Mouse (Mus musculus): ENCODE measurements around the gene Nabp2. TPM values are rescaled to one million over a fixed set of nuclear protein-coding genes. Genes with fewer than 3 reads are reported as not detected.

The Nabp2 gene
- 32.3 and 34.1 TPM in 2 replicates for polyA plus RNA-seq (2012)

- Histone ChIP-seq H3K36me3 (ENCODE audit: control insufficient read depth) (peaks cover 28% of the 10 kb centered on the region), H3K4me3 (replicated peaks) (peak within 1 kb of the TSS; percentile 91), H3K4me1 (ENCODE audit: control insufficient read depth) (peaks cover 60% of the 10 kb centered on the region), H3K9me3 (ENCODE audit: control insufficient read depth, low read length) (no peaks in the 10 kb centered on the region), H3K27me3 (ENCODE audit: control insufficient read depth) (no peaks in the 10 kb centered on the region)
- TF ChIP-seq GATA1 (IDR thresholded peaks at IDR 0.05; ENCODE audit: low read length) (no peak), TAL1 (IDR thresholded peaks at IDR 0.05; ENCODE audit: low read length) (no peak)
Measured at GRCm38 (mm10) chr10:128411211-128412054, at the start of gene Nabp2, which contains the start of gene Rnf41. Gene Nabp2, minus strand, starts transcription at chr10:128411492. Gene Rnf41, plus strand, starts transcription at chr10:128411657.

GRCm38 (mm10) chr10:128460270-128460630 is 49.0 kb upstream of the Nabp2 start:
- no peaks in the 10 kb centered on the region for H3K27me3 ChIP-seq (ENCODE audit: control insufficient read depth)
- H3K4me1 ChIP-seq (ENCODE audit: control insufficient read depth): peaks cover 42% of the 10 kb centered on the region
- H3K36me3 ChIP-seq (ENCODE audit: control insufficient read depth): peaks cover 51% of the 10 kb centered on the region
- H3K4me3 ChIP-seq (replicated peaks): peak overlapping the region; percentile 89
- H3K9me3 ChIP-seq (ENCODE audit: control insufficient read depth, low read length): no peaks in the 10 kb centered on the region
- no peak for TF ChIP-seq TAL1 (IDR thresholded peaks at IDR 0.05; ENCODE audit: low read length)
- TF ChIP-seq GATA1 (IDR thresholded peaks at IDR 0.05; ENCODE audit: low read length): no peak

- Histone ChIP-seq H3K36me3 (ENCODE audit: control insufficient read depth) (peaks cover 45% of the 10 kb centered on the region), H3K27me3 (ENCODE audit: control insufficient read depth) (no peaks in the 10 kb centered on the region), H3K4me3 (replicated peaks) (peak overlapping the region; percentile 89), H3K4me1 (ENCODE audit: control insufficient read depth) (peaks cover 48% of the 10 kb centered on the region), H3K9me3 (ENCODE audit: control insufficient read depth, low read length) (no peaks in the 10 kb centered on the region)
- TF ChIP-seq GATA1 (IDR thresholded peaks at IDR 0.05; ENCODE audit: low read length): no peak
- no peak for TF ChIP-seq TAL1 (IDR thresholded peaks at IDR 0.05; ENCODE audit: low read length)
Measured at GRCm38 (mm10) chr10:128459409-128460269, 48.3 kb upstream of the Nabp2 start.

- TF ChIP-seq GATA1 (IDR thresholded peaks at IDR 0.05; ENCODE audit: low read length) (no peak), TAL1 (IDR thresholded peaks at IDR 0.05; ENCODE audit: low read length) (no peak)
- Histone ChIP-seq H3K4me1 (ENCODE audit: control insufficient read depth) (peaks cover 48% of the 10 kb centered on the region), H3K9me3 (ENCODE audit: control insufficient read depth, low read length) (no peaks in the 10 kb centered on the region), H3K36me3 (ENCODE audit: control insufficient read depth) (peaks cover 37% of the 10 kb centered on the region), H3K27me3 (ENCODE audit: control insufficient read depth) (no peaks in the 10 kb centered on the region), H3K4me3 (replicated peaks) (peak within 1 kb of the TSS; percentile 89)
Measured at GRCm38 (mm10) chr10:128458719-128459408, 47.6 kb upstream of the Nabp2 start, which contains the start of gene Smarcc2. Gene Smarcc2, plus strand, starts transcription at chr10:128459248.

GRCm38 (mm10) chr10:128458348-128458718 is 47.0 kb upstream of the Nabp2 start:
- H3K9me3 ChIP-seq (ENCODE audit: control insufficient read depth, low read length): no peaks in the 10 kb centered on the region
- peak overlapping the region; percentile 89 for H3K4me3 ChIP-seq (replicated peaks)
- no peak for TF ChIP-seq TAL1 (IDR thresholded peaks at IDR 0.05; ENCODE audit: low read length)
- TF ChIP-seq GATA1 (IDR thresholded peaks at IDR 0.05; ENCODE audit: low read length): no peak
- peaks cover 32% of the 10 kb centered on the region for H3K36me3 ChIP-seq (ENCODE audit: control insufficient read depth)
- no peaks in the 10 kb centered on the region for H3K27me3 ChIP-seq (ENCODE audit: control insufficient read depth)
- H3K4me1 ChIP-seq (ENCODE audit: control insufficient read depth): peaks cover 48% of the 10 kb centered on the region

GRCm38 (mm10) chr10:128457676-128458075 is 46.4 kb upstream of the Nabp2 start:
- peak overlapping the region; percentile 89 for H3K4me3 ChIP-seq (replicated peaks)

GRCm38 (mm10) chr10:128455280-128455679 is 44.0 kb upstream of the Nabp2 start:
- no peak overlapping the region for H3K4me3 ChIP-seq (replicated peaks)
- no peaks in the 10 kb centered on the region for H3K27me3 ChIP-seq (ENCODE audit: control insufficient read depth)
- no peak for TF ChIP-seq TAL1 (IDR thresholded peaks at IDR 0.05; ENCODE audit: low read length)
- no peak for TF ChIP-seq GATA1 (IDR thresholded peaks at IDR 0.05; ENCODE audit: low read length)
- peaks cover 38% of the 10 kb centered on the region for H3K4me1 ChIP-seq (ENCODE audit: control insufficient read depth)
- peaks cover 1% of the 10 kb centered on the region for H3K36me3 ChIP-seq (ENCODE audit: control insufficient read depth)
- no peaks in the 10 kb centered on the region for H3K9me3 ChIP-seq (ENCODE audit: control insufficient read depth, low read length)

More at GRCm38 (mm10) chr10:128457676-128458075, 46.4 kb upstream of the Nabp2 start:
- H3K27me3 ChIP-seq (ENCODE audit: control insufficient read depth): no peaks in the 10 kb centered on the region
- TF ChIP-seq TAL1 (IDR thresholded peaks at IDR 0.05; ENCODE audit: low read length) (no peak), GATA1 (IDR thresholded peaks at IDR 0.05; ENCODE audit: low read length) (no peak)
- no peaks in the 10 kb centered on the region for H3K9me3 ChIP-seq (ENCODE audit: control insufficient read depth, low read length)
- peaks cover 48% of the 10 kb centered on the region for H3K4me1 ChIP-seq (ENCODE audit: control insufficient read depth)
- H3K36me3 ChIP-seq (ENCODE audit: control insufficient read depth): peaks cover 25% of the 10 kb centered on the region

- Histone ChIP-seq H3K36me3 (ENCODE audit: control insufficient read depth) (no peaks in the 10 kb centered on the region), H3K4me1 (ENCODE audit: control insufficient read depth) (peaks cover 31% of the 10 kb centered on the region)
Measured at GRCm38 (mm10) chr10:128454471-128454870, 43.2 kb upstream of the Nabp2 start.

More at GRCm38 (mm10) chr10:128454471-128454870, 43.2 kb upstream of the Nabp2 start:
- no peak for TF ChIP-seq GATA1 (IDR thresholded peaks at IDR 0.05; ENCODE audit: low read length)
- TF ChIP-seq TAL1 (IDR thresholded peaks at IDR 0.05; ENCODE audit: low read length): no peak
- Histone ChIP-seq H3K4me3 (replicated peaks) (no peak overlapping the region), H3K27me3 (ENCODE audit: control insufficient read depth) (no peaks in the 10 kb centered on the region), H3K9me3 (ENCODE audit: control insufficient read depth, low read length) (no peaks in the 10 kb centered on the region)

Measured in erythroblast, embryonic 14.5 days (primary cell).